Mouse (Mus musculus) kidney, adult 10 weeks (tissue): ENCODE measurements around the gene Cldn34b1. TPM values are rescaled to one million over a fixed set of nuclear protein-coding genes. Genes with fewer than 3 reads are reported as not detected.

ENCODE experiments used
- polyA plus RNA-seq: library from polyadenylated mRNA; stranded (reverse); fragments of 350-450 nt; fragmentation: Illumina TruSeq; extraction: RNeasy Lipid Tissue Mini Kit (QIAGEN cat#74804); gene quantifications from one replicate; pipeline ENCODE4 v1.2.3, GENCODE M21; 2014; ENCODE audit warnings: low read depth, low replicate concordance

Gene Cldn34b1
- polyA plus RNA-seq, result not detected

GRCm38 (mm10) chrX:154890167-154890566, at the start of gene Cldn34b1:
Gene Cldn34b1 (minus strand): TSS chrX:154890267.

GRCm38 (mm10) chrX:154935887-154936286, 45.8 kb upstream of the Cldn34b1 start, which contains the start of gene Magea6:
Gene Magea6 (minus strand): TSS chrX:154935987.

Other genes starting within 250 kb of the Cldn34b1 start
- gene Magea6, start 45.7 kb upstream of the Cldn34b1 start, polyA plus RNA-seq, result not detected
- gene Magea3, start 59.2 kb upstream of the Cldn34b1 start, polyA plus RNA-seq, result not detected
- gene Magea8, start 105.6 kb upstream of the Cldn34b1 start, polyA plus RNA-seq, result not detected
- gene Magea5, start 172.9 kb upstream of the Cldn34b1 start, polyA plus RNA-seq, result not detected
- not detected for gene Magea1, start 199.5 kb upstream of the Cldn34b1 start, polyA plus RNA-seq
- gene Magea2, start 203.4 kb upstream of the Cldn34b1 start, polyA plus RNA-seq, result not detected
- gene Cldn34b2, start 238.1 kb upstream of the Cldn34b1 start, polyA plus RNA-seq, result not detected